Mouse (Mus musculus) CH12.LX (cell line): Measurements from ENCODE around the gene Atg9b. TPM values are rescaled to one million over a fixed set of nuclear protein-coding genes. Genes with fewer than 3 reads are reported as not detected.

Experiments used
- DNase-seq: peaks from one replicate; pipeline ENCODE4 v3.0.0-alpha.2; 2013; ENCODE audit errors: extremely low read depth
- H3K27ac ChIP-seq: 2 replicates; pipeline ENCODE4 v1.5.1; 2012; ENCODE audit warnings: low read depth, mild to moderate bottlenecking, control low read depth, moderate library complexity; ENCODE audit not compliant: insufficient read depth
- H3K27me3 ChIP-seq: replicated peaks from 2 replicates; pipeline ENCODE3; 2012; ENCODE audit warnings: inconsistent platforms
- H3K36me3 ChIP-seq, 2 experiments: replicated peaks in 1 of 2; 2 replicates each; pipeline versions ENCODE3 to v1.6.1; 2012; ENCODE audit warnings: inconsistent platforms in 1 of 2, low read length in 1 of 2, mild to moderate bottlenecking in 1 of 2, mixed read lengths in 1 of 2, moderate library complexity in 1 of 2; ENCODE audit not compliant: control insufficient read depth in 1 of 2, insufficient read depth in 1 of 2
- H3K4me1 ChIP-seq, 2 experiments: 2 replicates each; pipeline ENCODE4 v1.6.1; 2012; ENCODE audit warnings: inconsistent platforms in 1 of 2, moderate library complexity in 1 of 2; ENCODE audit not compliant: insufficient read depth in 2 of 2, control insufficient read depth in 1 of 2
- H3K4me2 ChIP-seq: 2 replicates; pipeline ENCODE4 v1.6.1; 2012; ENCODE audit warnings: low read depth, mild to moderate bottlenecking, control low read depth; ENCODE audit not compliant: poor library complexity, insufficient read depth, severe bottlenecking
- H3K4me3 ChIP-seq, 3 experiments: fragments of 150-350 bp in 1 of 3; sonication (generic) in 1 of 3; replicated peaks in 1 of 3; 2 replicates each; pipeline versions ENCODE3 to v1.5.1; 2011 to 2012; ENCODE audit warnings: low read depth in 2 of 3, low read length in 2 of 3, mild to moderate bottlenecking in 2 of 3, moderate library complexity in 2 of 3, control low read depth in 1 of 3, improper control_type of control experiment in 1 of 3, inconsistent platforms in 1 of 3, mixed read lengths in 1 of 3; ENCODE audit not compliant: poor library complexity in 1 of 3
- H3K79me2 ChIP-seq: replicated peaks from 2 replicates; pipeline ENCODE4 v1.6.1; 2012; ENCODE audit warnings: mild to moderate bottlenecking, moderate library complexity; ENCODE audit not compliant: control insufficient read depth, poor library complexity, insufficient read depth, severe bottlenecking; ENCODE audit errors: extremely low read depth
- H3K9ac ChIP-seq: 2 replicates; pipeline ENCODE4 v1.6.1; 2012; ENCODE audit warnings: low read depth, mild to moderate bottlenecking, control low read depth, moderate library complexity; ENCODE audit not compliant: insufficient read depth
- H3K9me3 ChIP-seq: replicated peaks from 2 replicates; pipeline ENCODE3; 2012; ENCODE audit warnings: low read length, inconsistent platforms, mixed read lengths
- BHLHE40 ChIP-seq: IDR thresholded peaks from 2 replicates; pipeline ENCODE4 v1.6.1; 2011; ENCODE audit warnings: mild to moderate bottlenecking, low read depth, low read length, improper control_type of control experiment
- CHD1 ChIP-seq: IDR thresholded peaks from 2 replicates; pipeline ENCODE4 v1.6.1; 2012; ENCODE audit warnings: low read depth, low read length, improper control_type of control experiment, inconsistent platforms
- CHD2 ChIP-seq: IDR thresholded peaks from 2 replicates; pipeline ENCODE4 v1.6.1; 2011; ENCODE audit warnings: low read length, improper control_type of control experiment
- CTCF ChIP-seq, 2 experiments: IDR thresholded peaks in 1 of 2; conservative IDR thresholded peaks in 1 of 2; 2 replicates each; pipeline ENCODE4 v1.5.1; 2011 to 2012; ENCODE audit warnings: low read depth in 2 of 2, low read length in 2 of 2, improper control_type of control experiment in 1 of 2, inconsistent platforms in 1 of 2, mild to moderate bottlenecking in 1 of 2, moderate library complexity in 1 of 2
- EP300 ChIP-seq: IDR thresholded peaks from 2 replicates; pipeline ENCODE4 v1.6.1; 2011; ENCODE audit warnings: low read length, improper control_type of control experiment
- HCFC1 ChIP-seq: IDR thresholded peaks from 2 replicates; pipeline ENCODE4 v1.6.1; 2012; ENCODE audit warnings: low read depth, mild to moderate bottlenecking, inconsistent platforms, low read length, improper control_type of control experiment
- IRF4 ChIP-seq: IDR thresholded peaks from 2 replicates; pipeline ENCODE4 v1.6.1; 2014; ENCODE audit warnings: low read depth, mild to moderate bottlenecking, inconsistent platforms, low read length, improper control_type of control experiment
- JUND ChIP-seq: conservative IDR thresholded peaks from 2 replicates; pipeline ENCODE4 v1.6.1; 2011; ENCODE audit warnings: low read depth, low read length, improper control_type of control experiment
- MXI1 ChIP-seq: IDR thresholded peaks from 2 replicates; pipeline ENCODE4 v1.6.1; 2011; ENCODE audit warnings: mild to moderate bottlenecking, low read depth, low read length, improper control_type of control experiment
- NELFE ChIP-seq: IDR thresholded peaks from 2 replicates; pipeline ENCODE4 v1.6.1; 2011; ENCODE audit warnings: low read depth, low read length, improper control_type of control experiment
- NRF1 ChIP-seq: IDR thresholded peaks from 2 replicates; pipeline ENCODE4 v1.6.1; 2014; ENCODE audit warnings: low read depth, mild to moderate bottlenecking, inconsistent platforms, low read length, improper control_type of control experiment, moderate library complexity
- POLR2A ChIP-seq: IDR thresholded peaks from 2 replicates; pipeline ENCODE4 v1.6.1; 2011; ENCODE audit warnings: low read depth, mild to moderate bottlenecking, improper control_type of control experiment, low read length
- POLR2AphosphoS2 ChIP-seq: IDR thresholded peaks from 2 replicates; pipeline ENCODE4 v1.6.1; 2011; ENCODE audit warnings: low read depth, low read length, improper control_type of control experiment
- RAD21 ChIP-seq: IDR thresholded peaks from 2 replicates; pipeline ENCODE4 v1.6.1; 2011; ENCODE audit warnings: low read depth, mild to moderate bottlenecking, low read length, improper control_type of control experiment, moderate library complexity
- UBTF ChIP-seq: IDR thresholded peaks from 2 replicates; pipeline ENCODE4 v1.6.1; 2012; ENCODE audit warnings: low read depth, mild to moderate bottlenecking, inconsistent platforms, low read length, improper control_type of control experiment, moderate library complexity
- USF2 ChIP-seq: conservative IDR thresholded peaks from 2 replicates; pipeline ENCODE4 v1.6.1; 2011; ENCODE audit warnings: low read depth, low read length, improper control_type of control experiment
- ZNF384 ChIP-seq: IDR thresholded peaks from 2 replicates; pipeline ENCODE4 v1.6.1; 2012; ENCODE audit warnings: low read depth, low read length, improper control_type of control experiment, inconsistent platforms
- dilution Hi-C: fragments of 300-500 bp; cut with MboI; formaldehyde crosslinking; loops from 2 replicates; pipeline ENCODE4 v1.14.3; 2020; ENCODE audit warnings: low sequenced_read_pairs; ENCODE audit not compliant: extremely low pct_unique_long_range_greater_than_20kb, extremely low pct_ligation_motif_present
- in situ Hi-C: fragments of 300-500 bp; cut with MboI; formaldehyde crosslinking; loops from 3 replicates; pipeline ENCODE4 v1.14.3; 2019; ENCODE audit warnings: low sequenced_read_pairs, low pct_ligation_motif_present, low pct_unique_long_range_greater_than_20kb, mixed read lengths
- polyA plus RNA-seq: library from polyadenylated mRNA; unstranded; fragments of >175 nt; gene quantifications from 2 replicates; pipeline ENCODE4 v1.2.1, GENCODE M21; 2012; ENCODE audit warnings: low read depth; ENCODE audit not compliant: insufficient read length
- total RNA-seq, 2 experiments: library from RNA; depleted of rRNA; stranded (reverse); fragments of 300-350 nt in 1 of 2; fragments of >200 nt in 1 of 2; gene quantifications; 2 replicates each; pipeline ENCODE4 v1.2.3; 2012 to 2014

The Atg9b gene
- total and polyA plus RNA-seq, 3 experiments = 0.68 to 1.3 (median 0.81) TPM

DNA sequence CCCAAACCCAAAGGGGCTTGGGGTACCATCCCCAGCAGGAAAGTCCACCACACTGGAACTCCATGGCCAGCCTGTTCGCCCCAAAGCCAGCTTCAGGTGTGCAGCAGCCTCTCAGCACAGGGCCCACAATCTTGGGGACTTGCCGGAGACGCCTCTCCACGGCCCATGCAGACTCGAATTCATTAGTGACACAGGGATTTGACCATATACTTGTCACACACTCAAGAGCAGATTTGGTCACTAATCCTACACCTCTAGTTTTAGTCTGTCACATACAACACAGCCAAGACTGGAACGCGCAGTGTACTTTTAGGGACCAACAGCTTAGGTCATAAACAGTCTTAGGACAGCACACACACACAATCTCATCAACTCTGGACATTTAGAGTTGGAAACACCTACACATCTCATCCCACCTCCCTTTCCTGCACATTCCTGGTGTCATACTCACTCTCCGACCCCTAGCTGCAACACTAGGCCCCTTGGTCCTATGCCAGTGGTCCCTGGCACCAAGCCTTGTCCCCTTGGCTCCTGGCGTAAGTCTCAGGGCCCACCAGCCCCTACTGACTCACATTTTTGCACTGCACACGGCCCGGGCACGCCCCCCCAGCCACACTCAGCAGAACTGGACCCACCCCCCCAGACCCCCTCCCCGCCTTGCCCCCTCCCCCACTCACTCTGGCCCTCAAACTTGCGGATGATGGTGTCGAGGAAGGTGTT lies 41.3 kb downstream of the Atg9b start:
- TF ChIP-seq CHD2 (no peak), EP300 (no peak), USF2 (no peak), POLR2AphosphoS2 (no peak), NRF1 (no peak)
- peaks cover 27 to 29% of the 10 kb centered on the region in 2 experiments for H3K4me1 ChIP-seq
- no peaks in the 10 kb centered on the region for H3K9me3 ChIP-seq
- H3K9ac ChIP-seq = no peak overlapping the region; the same call in 1 of the 2 replicates
- H3K27ac ChIP-seq = no peak overlapping the region
- no peaks in the 10 kb centered on the region for H3K36me3 ChIP-seq
- in situ Hi-C loops = no loop called here
- peak overlapping the region in 1 of 3 experiments; percentile 74 for H3K4me3 ChIP-seq
- no peak for DNase-seq
- no peaks in the 10 kb centered on the region for H3K79me2 ChIP-seq
- peaks cover 93% of the 10 kb centered on the region for H3K27me3 ChIP-seq
- peak overlapping the region; percentile 67 for H3K4me2 ChIP-seq
- dilution Hi-C loops = no loop called here

- dilution Hi-C loops = no loop called here
- H3K4me2 ChIP-seq = no peak overlapping the region
Measured at GRCm38 (mm10) chr5:24350073-24350472, 41.9 kb downstream of the Atg9b start.

GRCm38 (mm10) chr5:24348546-24348945 lies 43.4 kb downstream of the Atg9b start:
- H3K9ac ChIP-seq = no peak overlapping the region; the same call in 1 of the 2 replicates
- peaks cover 29 to 34% of the 10 kb centered on the region in 2 experiments for H3K4me1 ChIP-seq
- peaks cover 95% of the 10 kb centered on the region for H3K27me3 ChIP-seq
- H3K9me3 ChIP-seq = no peaks in the 10 kb centered on the region
- no peak for TF ChIP-seq JUND
- TF ChIP-seq NELFE = no peak
- TF ChIP-seq UBTF = no peak
- TF ChIP-seq MXI1 = peak; percentile 23; the same call in 1 of the 2 replicates
- TF ChIP-seq RAD21 = no peak
- no peak overlapping the region for H3K27ac ChIP-seq
- peak overlapping the region; percentile 65 for H3K4me2 ChIP-seq
- H3K4me3 ChIP-seq = peak overlapping the region in 2 of 3 experiments; percentile 30 to 52
- DNase-seq = no peak
- no peaks in the 10 kb centered on the region for H3K36me3 ChIP-seq
- dilution Hi-C loops (no loop called here), in situ Hi-C loops (no loop called here)
- no peaks in the 10 kb centered on the region for H3K79me2 ChIP-seq

More at GRCm38 (mm10) chr5:24350073-24350472, 41.9 kb downstream of the Atg9b start:
- Histone ChIP-seq H3K4me1 (peaks cover 27 to 29% of the 10 kb centered on the region in 2 experiments), H3K9me3 (no peaks in the 10 kb centered on the region), H3K4me3 (no peak overlapping the region), H3K27me3 (peaks cover 95% of the 10 kb centered on the region), H3K9ac (no peak overlapping the region), H3K27ac (no peak overlapping the region), H3K79me2 (no peaks in the 10 kb centered on the region), H3K36me3 (no peaks in the 10 kb centered on the region)
- TF ChIP-seq POLR2A (no peak), EP300 (no peak), CHD1 (no peak), CHD2 (no peak), HCFC1 (no peak), IRF4 (no peak), ZNF384 (no peak), CTCF (conservative IDR thresholded peaks at IDR 0.05 in 1 of 2, IDR thresholded peaks at IDR 0.05 in 1 of 2; ENCODE audit: low read depth in 2 of 2, low read length in 2 of 2) (no peak), BHLHE40 (no peak)
- in situ Hi-C loops = no loop called here
- DNase-seq = no peak
